Mouse (Mus musculus): ENCODE data around the gene Rd3.

The Rd3 gene

DNA sequence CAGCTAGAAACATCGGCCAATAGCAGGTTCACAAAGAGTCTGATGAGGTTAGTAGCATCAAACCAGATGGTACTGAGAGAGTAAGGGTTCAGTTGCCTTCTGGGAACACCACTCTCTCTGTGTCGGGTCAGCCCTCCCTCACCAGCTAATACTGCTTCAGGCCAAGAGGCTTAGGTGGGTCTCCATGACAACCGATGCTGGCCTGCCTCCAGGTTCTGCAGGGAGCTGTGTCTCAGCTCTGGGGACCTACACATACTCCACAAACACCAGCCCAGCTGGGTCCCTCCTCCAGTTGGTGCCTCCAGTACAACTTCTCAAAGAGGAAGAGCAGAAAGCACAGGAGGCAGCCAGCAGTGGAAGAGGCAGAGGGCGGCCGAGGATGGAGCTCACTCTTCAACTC lies at the start of gene Rd3:
Gene Rd3 (plus strand): TSS at position 184 of the 400 bp plus-strand sequence.
- DNase-seq (ENCODE audit: low read depth): no peak

DNA sequence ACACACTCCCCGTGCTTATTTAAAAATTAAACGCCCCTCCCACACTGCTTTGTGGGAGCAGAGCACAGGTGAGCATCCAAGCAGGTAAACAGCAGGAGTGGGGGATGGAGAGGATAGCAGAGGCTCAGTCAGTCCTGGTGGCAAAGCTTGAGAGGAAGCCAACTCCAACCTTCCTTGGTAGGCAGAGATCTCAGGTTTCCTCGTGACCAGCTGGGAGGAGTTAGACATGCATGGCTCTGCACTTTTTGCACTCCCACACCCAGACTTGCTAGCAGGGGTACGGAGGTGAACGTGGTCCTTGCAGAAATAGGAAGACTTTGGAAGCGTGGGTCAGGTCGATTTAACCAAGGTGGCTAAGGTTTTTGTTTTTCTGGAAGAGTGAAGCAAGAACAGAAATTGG lies 48.8 kb upstream of the Rd3 start:
- DNase-seq (ENCODE audit: low read depth): no peak

DNA sequence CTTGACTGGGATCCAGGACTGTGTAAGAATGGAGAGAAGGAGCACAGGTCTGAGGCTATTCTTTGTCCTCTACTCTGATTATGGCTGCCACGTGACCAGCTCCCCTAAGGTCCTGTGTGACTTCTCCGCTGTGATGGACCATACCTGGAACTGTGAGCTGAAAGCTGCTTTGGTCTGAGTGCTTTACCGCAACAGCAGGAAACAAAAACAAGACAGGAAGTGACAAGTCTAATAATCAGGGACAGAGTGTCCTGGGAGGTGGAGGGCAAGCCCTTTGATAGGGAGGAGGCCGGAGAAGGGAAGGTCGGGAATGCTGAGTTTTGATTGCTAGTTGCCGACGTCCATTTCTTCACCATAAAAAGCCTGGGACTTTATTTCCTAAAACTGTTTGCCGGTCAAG lies 48.1 kb upstream of the Rd3 start:
- no peak for DNase-seq (ENCODE audit: low read depth)

- DNase-seq (ENCODE audit: low read depth): no peak
Observed at GRCm38 (mm10) chr1:191929897-191930524, 47.2 kb upstream of the Rd3 start.

DNA sequence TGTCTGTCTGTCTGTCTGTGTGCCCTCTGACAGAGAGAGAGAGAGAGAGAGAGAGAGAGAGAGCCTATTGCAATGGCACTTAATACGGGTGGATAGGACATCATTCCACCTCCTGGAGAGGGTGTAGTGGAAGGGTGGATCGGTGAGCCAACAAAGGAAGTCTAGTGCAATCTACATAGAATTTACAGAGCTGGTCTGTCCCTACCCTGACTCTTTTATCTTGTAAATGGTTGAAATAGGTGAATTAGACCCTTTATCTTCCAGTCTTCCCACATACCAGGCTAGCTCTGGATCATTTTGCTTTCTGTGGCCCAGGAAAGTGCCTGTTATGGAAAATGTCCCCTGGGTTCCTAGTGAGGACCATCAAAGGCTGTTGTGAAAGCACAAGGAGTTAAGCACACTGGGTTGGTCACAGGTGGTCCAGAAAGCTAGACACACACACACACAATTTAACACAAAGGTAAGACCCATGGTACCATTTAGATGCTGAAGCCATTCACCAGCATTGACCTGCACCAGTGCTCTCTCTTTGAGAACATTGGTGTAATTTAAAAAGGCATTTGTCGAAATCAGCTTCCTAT lies 46.6 kb upstream of the Rd3 start:
- DNase-seq (ENCODE audit: low read depth): no peak

GRCm38 (mm10) chr1:191932286-191932985 lies 44.7 kb upstream of the Rd3 start:
- DNase-seq (ENCODE audit: low read depth): no peak

GRCm38 (mm10) chr1:191932986-191933632 lies 44.1 kb upstream of the Rd3 start:
- DNase-seq (ENCODE audit: low read depth): no peak

GRCm38 (mm10) chr1:191943638-191944037 lies 33.5 kb upstream of the Rd3 start:
- DNase-seq (ENCODE audit: low read depth): no peak

- DNase-seq (ENCODE audit: low read depth): no peak
Observed at GRCm38 (mm10) chr1:191945341-191945740, 31.8 kb upstream of the Rd3 start.

DNA sequence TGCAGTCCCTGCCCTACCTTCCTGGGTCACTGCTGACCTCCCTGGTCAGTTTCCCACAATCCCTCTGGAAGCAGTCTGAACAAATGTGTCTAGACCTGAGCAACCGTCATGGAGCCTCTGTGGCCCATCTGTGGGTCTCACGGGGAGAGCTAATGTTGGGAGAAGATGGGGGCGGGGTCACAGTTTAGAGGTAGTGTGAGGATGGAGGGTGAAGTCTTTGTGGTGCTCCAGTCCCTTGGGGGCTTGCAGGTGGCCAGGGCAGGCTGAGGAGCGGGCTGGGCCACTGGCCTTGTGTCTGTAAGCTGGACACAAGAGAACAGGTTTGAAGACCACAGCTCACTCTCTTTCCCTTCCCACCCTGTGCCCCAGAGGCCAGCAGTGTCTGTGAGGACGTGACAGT lies 31.4 kb upstream of the Rd3 start:
- no peak for DNase-seq (ENCODE audit: low read depth)

GRCm38 (mm10) chr1:191946261-191946660 lies 30.9 kb upstream of the Rd3 start:
- no peak for DNase-seq (ENCODE audit: low read depth)

DNA sequence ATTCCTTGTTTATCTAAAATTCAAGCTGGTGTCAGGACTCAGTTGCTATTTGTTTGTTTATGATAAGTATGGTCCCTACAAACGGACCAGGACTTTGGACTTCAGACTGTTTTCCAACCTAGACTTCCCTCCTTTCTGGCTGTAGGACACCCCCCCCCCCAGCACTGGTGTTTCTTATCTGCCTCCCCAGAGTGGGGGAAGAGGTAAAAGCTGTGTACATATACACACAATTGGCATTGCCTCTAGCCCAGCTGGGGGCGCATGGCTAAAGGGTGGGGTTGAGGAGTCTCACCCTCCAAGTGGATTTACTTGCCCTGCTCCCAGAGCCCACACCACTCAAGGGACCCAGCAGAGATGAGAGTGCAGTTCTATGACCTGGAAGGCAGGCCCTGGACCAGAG lies 30.3 kb upstream of the Rd3 start:
- no peak for DNase-seq (ENCODE audit: low read depth)

- DNase-seq (ENCODE audit: low read depth): no peak
Observed at GRCm38 (mm10) chr1:191947796-191948195, 29.4 kb upstream of the Rd3 start.

- DNase-seq (ENCODE audit: low read depth): no peak
Observed at GRCm38 (mm10) chr1:191948600-191948999, 28.6 kb upstream of the Rd3 start.

- no peak for DNase-seq (ENCODE audit: low read depth)
Observed at GRCm38 (mm10) chr1:191950611-191951010, 26.6 kb upstream of the Rd3 start.

DNA sequence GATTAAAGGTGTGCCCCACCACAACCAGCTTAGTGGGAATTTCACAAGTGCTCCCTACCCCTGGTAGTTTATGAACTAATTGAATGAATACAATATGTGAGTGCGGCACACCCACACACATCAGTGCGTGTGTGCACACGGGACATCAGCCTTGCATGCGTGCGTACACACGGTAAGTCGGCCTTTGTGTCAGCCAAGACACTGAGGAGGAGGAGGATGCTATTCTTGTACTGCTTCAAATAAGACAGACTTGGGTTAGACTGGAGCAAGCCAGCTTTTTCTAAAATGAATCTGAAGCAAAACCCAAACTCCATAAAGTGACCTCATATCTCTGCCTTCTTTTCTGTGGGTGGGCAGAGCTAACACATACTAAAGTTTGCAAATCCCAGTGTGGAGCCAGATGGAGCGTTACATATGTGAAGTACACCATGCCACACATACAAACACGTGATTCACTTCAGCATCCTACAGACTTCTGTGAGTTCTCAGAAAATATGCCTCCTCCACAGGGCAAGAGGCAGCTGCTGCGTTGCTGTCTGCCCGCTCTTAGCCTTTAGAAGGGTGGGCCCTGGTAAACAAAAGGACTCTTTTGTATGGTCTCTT lies 24.3 kb upstream of the Rd3 start:
- DNase-seq (ENCODE audit: low read depth): no peak

DNA sequence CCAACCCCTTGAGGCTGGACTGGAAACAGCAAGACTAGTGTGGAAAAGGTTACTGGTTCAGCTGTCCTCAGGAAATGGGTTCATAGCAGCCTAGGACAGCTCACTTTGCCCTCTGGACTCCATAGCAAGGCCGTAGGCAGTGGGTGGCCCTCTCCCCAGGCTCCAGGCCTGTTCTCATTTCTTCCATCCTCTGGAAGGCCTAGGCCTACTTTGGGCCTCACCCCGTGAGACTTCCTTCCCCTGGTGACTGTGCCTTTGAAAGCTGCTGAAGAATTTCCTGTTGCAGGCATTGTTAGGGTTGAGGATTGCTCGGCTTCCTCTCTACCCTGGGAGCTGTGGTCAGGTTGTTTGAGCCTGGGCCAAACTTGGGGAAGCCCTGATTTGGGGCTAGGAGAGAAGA lies 22.1 kb upstream of the Rd3 start:
- peak; percentile 51 for DNase-seq (ENCODE audit: low read depth)

GRCm38 (mm10) chr1:191956261-191956660 lies 20.9 kb upstream of the Rd3 start:
- DNase-seq (ENCODE audit: low read depth): peak; percentile 71

DNA sequence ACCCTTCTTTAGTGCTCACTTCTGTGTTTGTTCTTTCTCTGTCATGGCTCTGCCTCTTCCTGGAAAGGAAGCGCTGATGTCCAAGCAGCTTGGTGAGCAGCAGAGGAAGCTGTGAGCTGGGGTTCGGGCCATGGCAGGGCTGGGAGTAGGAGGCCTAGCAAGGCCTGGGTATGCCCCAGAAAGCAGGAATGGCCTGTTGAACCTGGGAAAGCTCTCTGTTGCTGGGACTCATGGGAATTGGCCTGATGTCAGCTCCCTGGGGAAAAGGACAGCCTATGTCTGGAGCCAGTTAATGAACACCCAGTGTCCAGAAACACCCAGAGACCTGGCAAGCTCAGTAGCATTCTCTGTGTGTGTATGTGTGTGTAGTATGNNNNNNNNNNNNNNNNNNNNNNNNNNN lies 20.3 kb upstream of the Rd3 start:
- no peak for DNase-seq (ENCODE audit: low read depth)

- peak; percentile 10 for DNase-seq (ENCODE audit: low read depth)
Observed at GRCm38 (mm10) chr1:191957321-191957720, 19.8 kb upstream of the Rd3 start.

GRCm38 (mm10) chr1:191960946-191961345 lies 16.2 kb upstream of the Rd3 start:
- DNase-seq (ENCODE audit: low read depth): peak; percentile 20

- DNase-seq (ENCODE audit: low read depth): no peak
Observed at GRCm38 (mm10) chr1:191963413-191963812, 13.8 kb upstream of the Rd3 start.
